Mouse (Mus musculus): ENCODE results near the gene Ppp2r5e.

GRCm38 (mm10) chr12:75537019-75537672 is 58.9 kb downstream of the Ppp2r5e start:
- TF ChIP-seq POLR2A (IDR thresholded peaks at IDR 0.05; ENCODE audit: extremely low read depth, insufficient read depth, low read length): no peak
- TF ChIP-seq CTCF (IDR thresholded peaks at IDR 0.05; ENCODE audit: extremely low read depth, insufficient read depth, low read length): no peak
